ENCODE assay signal across 10 mouse cellular contexts in the genomic region with DNA sequence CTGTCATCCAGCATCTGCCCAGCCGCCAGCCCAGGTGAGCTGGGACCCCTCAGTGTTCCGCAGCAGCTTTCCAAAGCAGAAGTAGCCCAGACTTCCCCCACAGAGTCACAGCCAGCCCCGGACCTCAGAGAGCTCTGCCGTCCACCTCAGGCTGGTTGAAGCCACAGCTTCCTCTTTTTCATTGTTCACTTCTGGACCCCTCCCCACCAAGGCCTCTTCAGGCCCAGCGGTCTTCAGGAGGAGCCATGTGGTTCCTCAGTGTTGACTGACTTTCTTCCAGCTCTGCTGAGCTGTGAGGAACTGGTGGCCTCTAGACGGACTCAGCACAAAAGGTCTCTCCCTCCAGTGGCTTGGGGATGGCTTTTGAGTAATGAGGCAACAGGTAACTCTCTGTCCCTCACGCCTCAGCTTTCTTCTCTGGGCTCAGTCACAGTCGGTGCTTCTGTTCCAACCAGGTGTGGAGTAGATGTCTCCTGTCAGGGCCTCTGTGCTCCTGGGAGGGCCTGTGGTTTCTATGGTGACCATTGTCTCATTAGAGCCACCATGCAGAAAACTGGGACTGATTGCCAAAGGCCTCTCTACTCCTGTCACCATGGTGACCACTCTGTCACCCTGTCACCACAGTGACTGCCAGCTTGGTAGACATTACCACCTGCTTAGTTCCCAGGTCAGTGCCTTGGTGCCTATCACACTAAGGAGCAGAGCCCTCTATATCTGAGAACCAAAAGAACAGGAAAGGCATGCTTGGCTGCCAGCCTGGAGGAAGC. TPM values are rescaled to one million over a fixed set of nuclear protein-coding genes. Genes with fewer than 3 reads are reported as not detected.
DNase-seq lines count a peak whose midpoint lies in the region; ATAC-seq and TF ChIP-seq lines count a peak whose summit lies in the region.
"Had no signal": no experiment of that assay in that cellular context is flagged by ENCODE, and none has a peak within 500 bp of the region (broad histone marks: within the 10 kb centered on the region; RNA-seq: fewer than 3 reads in every experiment).

Gene Gck, minus strand, starts transcription at position 496 of the 767 bp plus-strand sequence.

- H3K4me3 ChIP-seq in testis, adult 2 months (ENCODE audit: control insufficient read depth, low read depth, low read length), result peak within 1 kb of the TSS; percentile 67
- no peak within 1 kb of the TSS for H3K4me3 ChIP-seq in liver, embryonic 13.5 days (replicated peaks)
- H3K4me3 ChIP-seq: erythroblast, embryonic 14.5 days had no signal

- H3K27me3 ChIP-seq in testis, adult 2 months (ENCODE audit: control insufficient read depth, insufficient read depth, low read length), result no peaks in the 10 kb centered on the region
- 0 out of 2 replicates have a peak, but pooled peaks cover 5% of the 10 kb centered on the region for H3K27me3 ChIP-seq in liver, embryonic 13.5 days

- H3K27ac ChIP-seq in testis, adult 2 months (ENCODE audit: control insufficient read depth, insufficient read depth, low read depth, low read length), result no peak within 1 kb of the TSS
- no peak within 1 kb of the TSS; the same call in 1 of the 2 replicates for H3K27ac ChIP-seq in liver, embryonic 13.5 days

- intact Hi-C loops in left cerebral cortex, postnatal 14 days (cut with DNase I), result no loop called here

- no peak for TF ChIP-seq CTCF in testis, adult 2 months (IDR thresholded peaks at IDR 0.05; ENCODE audit: control insufficient read depth, insufficient read depth, insufficient replicate concordance, low read depth, low read length)

- TF ChIP-seq POLR2A in testis, adult 2 months (IDR thresholded peaks at IDR 0.05; ENCODE audit: control insufficient read depth, low read depth, low read length), result no peak

- no peaks in the 10 kb centered on the region for H3K36me3 ChIP-seq in testis, adult 2 months (ENCODE audit: control insufficient read depth, insufficient read depth, low read length)
- no peaks in the 10 kb centered on the region for H3K36me3 ChIP-seq in liver, embryonic 13.5 days

- DNase-seq in embryo, embryonic 10 days (ENCODE audit: low spot score), result peak; percentile 47
- DNase-seq in embryo, embryonic 9.5 days (ENCODE audit: extremely low spot score), result no peak
- DNase-seq in testis, postnatal 14 days (ENCODE audit: low spot score), result no peak
- DNase-seq in liver, embryonic 13.5 days, result peak; percentile 12
- no peak for DNase-seq in left cerebral cortex, postnatal 14 days (ENCODE audit: low spot score in 2 of 2)
- no peak for DNase-seq in thymus, postnatal 4 days

- no peak within 1 kb of the TSS for H3K4me2 ChIP-seq in liver, embryonic 13.5 days

- ATAC-seq in liver, embryonic 13.5 days (ENCODE audit: low read depth), result peak; percentile 54
- ATAC-seq in erythroblast, adult 5-6 weeks (replicated peaks; ENCODE audit: low FRiP score, poor library complexity, severe bottlenecking), result no peak

- peaks cover 4% of the 10 kb centered on the region; the same call in 1 of the 2 replicates for H3K4me1 ChIP-seq in testis, adult 2 months (ENCODE audit: control insufficient read depth, insufficient read depth, low read length)
- H3K4me1 ChIP-seq in liver, embryonic 13.5 days (replicated peaks), result peaks cover 8% of the 10 kb centered on the region

- no peak within 1 kb of the TSS for H3K9ac ChIP-seq in liver, embryonic 13.5 days

- whole genome bisulfite sequencing in liver, embryonic 13.5 days (ENCODE audit: insufficient replicate concordance), result 22% methylated on average over 8 of the region's 8 CpGs

- no peaks in the 10 kb centered on the region for H3K9me3 ChIP-seq in liver, embryonic 13.5 days (replicated peaks)

RNA-seq across cellular contexts. Expression of gene Gck, which starts in this region (rescaled TPM):
- polyA plus RNA-seq in testis, adult 2 months (2012; rRNA removed), result 5.0 and 6.6 TPM in 2 replicates
- polyA plus RNA-seq in liver, embryonic 13.5 days (2015; fragmentation: Nextera tagmentation; extraction: Ambion mirVana), result 0.30 and 0.31 TPM in 2 replicates
- not detected in 2 replicates for total RNA-seq in erythroblast, adult 5-6 weeks (2015; ENCODE audit: low replicate concordance)
- total RNA-seq in erythroblast, adult 5-6 weeks (2017; ENCODE audit: low replicate concordance), result not detected in 2 replicates
- 1 to 10 TPM; 1.6 to 2.1 TPM for total RNA-seq in left cerebral cortex, postnatal 14 days (2021)
- polyA plus RNA-seq: C2C12; erythroblast, embryonic 14.5 days had no signal

Comparison
In these comparisons a context has a peak if more than half of its experiments do, and no peak if none do; other contexts are left out.
1. Peak in DNase-seq and ATAC-seq in liver, embryonic 13.5 days; RNA of the gene not detected or under 1 TPM.